Mouse (Mus musculus) midbrain, embryonic 14.5 days (tissue): ENCODE measurements around the gene Ube2q2. TPM values are rescaled to one million over a fixed set of nuclear protein-coding genes. Genes with fewer than 3 reads are reported as not detected.
"Not testable (repeated sequence)": the region's sequence is repeated elsewhere in the genome, so short reads cannot be mapped to it uniquely, and the experiment has no call there.

ENCODE experiments used
- ATAC-seq: fragments of 200-750 bp; cut with Nextera tagmentation; 2 replicates; pipeline ENCODE4 v1.8.0; 2017; ENCODE audit warnings: moderate number of reproducible peaks, moderate library complexity; ENCODE audit not compliant: low FRiP score, low TSS enrichment
- DNase-seq: peaks from one replicate; pipeline ENCODE4 v3.0.0-alpha.2; 2015
- H3K27ac ChIP-seq: fragments of 300-500 bp; sonication (generic); replicated peaks from 2 replicates; pipeline ENCODE4 v1.5.1; 2014; ENCODE audit warnings: mild to moderate bottlenecking, low read depth, low read length, moderate library complexity
- H3K27me3 ChIP-seq: fragments of 300-500 bp; sonication (generic); 2 replicates; pipeline ENCODE4 v1.6.1; 2014; ENCODE audit warnings: low read length, control low read depth, mixed read lengths; ENCODE audit not compliant: control insufficient read depth, insufficient read depth
- H3K36me3 ChIP-seq: fragments of 300-500 bp; sonication (generic); 2 replicates; pipeline ENCODE4 v1.6.1; 2014; ENCODE audit warnings: low read length, control low read depth; ENCODE audit not compliant: control insufficient read depth, insufficient read depth
- H3K4me1 ChIP-seq: fragments of 300-500 bp; sonication (generic); 2 replicates; pipeline ENCODE4 v1.6.1; 2014; ENCODE audit warnings: mild to moderate bottlenecking, antibody characterized with exemption, low read length, control low read depth; ENCODE audit not compliant: control insufficient read depth, insufficient read depth
- H3K4me2 ChIP-seq: fragments of 300-500 bp; sonication (generic); 2 replicates; pipeline ENCODE4 v1.6.1; 2014; ENCODE audit warnings: mild to moderate bottlenecking, low read length, moderate library complexity
- H3K4me3 ChIP-seq: fragments of 300-500 bp; sonication (generic); replicated peaks from 2 replicates; pipeline ENCODE4 v1.5.1; 2014; ENCODE audit warnings: low read depth, low read length
- H3K9ac ChIP-seq: fragments of 300-500 bp; sonication (generic); replicated peaks from 2 replicates; pipeline ENCODE4 v1.6.1; 2014; ENCODE audit warnings: mild to moderate bottlenecking, low read length, moderate library complexity
- H3K9me3 ChIP-seq: fragments of 300-500 bp; sonication (generic); 2 replicates; pipeline ENCODE4 v1.6.1; 2016; ENCODE audit warnings: low read length, control low read depth, mixed read lengths; ENCODE audit not compliant: control insufficient read depth
- WGBS: fragments of 180-500 bp; shearing (Covaris S2); extraction: QIAGEN DNeasy Blood & Tissue Kit; methylation state at CpG from one replicate; pipeline ENCODE4 v1.1.7; 2014; 5-methylcytosine and 5-hydroxymethylcytosine counted together
- polyA plus RNA-seq: library from polyadenylated mRNA; unstranded; fragments of >200 nt; fragmentation: Nextera tagmentation; extraction: Ambion mirVana; gene quantifications from 2 replicates; pipeline ENCODE4 v1.2.1, GENCODE M21; 2014

Gene Ube2q2
- polyA plus RNA-seq, 1 experiment from 2014 or later, result 47.1 TPM

GRCm38 (mm10) chr9:55228149-55228548 lies 79.5 kb downstream of the Ube2q2 start:
- H3K36me3 ChIP-seq, result peaks cover 28% of the 10 kb centered on the region
- no peak overlapping the region for H3K9ac ChIP-seq
- H3K9me3 ChIP-seq, result no peaks in the 10 kb centered on the region
- no peak overlapping the region for H3K4me2 ChIP-seq
- H3K27ac ChIP-seq, result no peak overlapping the region
- no peak overlapping the region for H3K4me3 ChIP-seq
- DNase-seq, result no peak
- H3K4me1 ChIP-seq, result no peaks in the 10 kb centered on the region
- H3K27me3 ChIP-seq, result no peaks in the 10 kb centered on the region
- ATAC-seq, result no peak
- 95% methylated on average over 4 of the region's 4 CpGs for WGBS

- DNase-seq, result no peak
- Histone ChIP-seq H3K36me3 (peaks cover 20% of the 10 kb centered on the region), H3K4me1 (no peaks in the 10 kb centered on the region), H3K27ac (no peak overlapping the region), H3K27me3 (no peaks in the 10 kb centered on the region), H3K4me2 (no peak overlapping the region), H3K9ac (no peak overlapping the region), H3K4me3 (no peak overlapping the region), H3K9me3 (no peaks in the 10 kb centered on the region)
- WGBS, result 80% methylated on average over 10 of the region's 10 CpGs
- ATAC-seq, result no peak
Observed at GRCm38 (mm10) chr9:55229010-55229409, 80.4 kb downstream of the Ube2q2 start.

- Histone ChIP-seq H3K9me3 (no peaks in the 10 kb centered on the region), H3K27me3 (no peaks in the 10 kb centered on the region), H3K36me3 (no peaks in the 10 kb centered on the region), H3K4me2 (no peak overlapping the region), H3K27ac (no peak overlapping the region), H3K9ac (no peak overlapping the region), H3K4me1 (no peaks in the 10 kb centered on the region), H3K4me3 (no peak overlapping the region)
- WGBS, result 75% methylated on average over 6 of the region's 6 CpGs
- ATAC-seq (no peak), DNase-seq (peak; percentile 46)
Observed at GRCm38 (mm10) chr9:55231544-55231943, 82.9 kb downstream of the Ube2q2 start.

- no peaks in the 10 kb centered on the region for H3K36me3 ChIP-seq
- DNase-seq (no peak), ATAC-seq (no peak)
- 94% methylated on average over 5 of the region's 5 CpGs for WGBS
- no peak overlapping the region for H3K9ac ChIP-seq
- no peak overlapping the region for H3K4me3 ChIP-seq
- no peaks in the 10 kb centered on the region for H3K27me3 ChIP-seq
- no peak overlapping the region for H3K27ac ChIP-seq
- no peaks in the 10 kb centered on the region for H3K9me3 ChIP-seq
- no peak overlapping the region for H3K4me2 ChIP-seq
- H3K4me1 ChIP-seq, result no peaks in the 10 kb centered on the region
Observed at GRCm38 (mm10) chr9:55232110-55232509, 83.5 kb downstream of the Ube2q2 start.

GRCm38 (mm10) chr9:55232586-55232985 lies 83.9 kb downstream of the Ube2q2 start:
- no peaks in the 10 kb centered on the region for H3K9me3 ChIP-seq
- no peak overlapping the region for H3K4me2 ChIP-seq
- H3K27ac ChIP-seq, result no peak overlapping the region
- no peak for ATAC-seq
- no peaks in the 10 kb centered on the region for H3K36me3 ChIP-seq
- no peaks in the 10 kb centered on the region for H3K4me1 ChIP-seq
- no peaks in the 10 kb centered on the region for H3K27me3 ChIP-seq
- DNase-seq, result no peak
- no peak overlapping the region for H3K4me3 ChIP-seq
- 92% methylated on average over 7 of the region's 7 CpGs for whole genome bisulfite sequencing
- H3K9ac ChIP-seq, result no peak overlapping the region

GRCm38 (mm10) chr9:55233076-55233475 lies 84.4 kb downstream of the Ube2q2 start:
- not testable (repeated sequence) for H3K4me3 ChIP-seq, DNase-seq, H3K4me1 ChIP-seq, H3K27me3 ChIP-seq, ATAC-seq, H3K36me3 ChIP-seq, H3K9ac ChIP-seq, H3K27ac ChIP-seq, H3K4me2 ChIP-seq, H3K9me3 ChIP-seq
- 78% methylated on average over 11 of the region's 11 CpGs for WGBS

- H3K4me1 ChIP-seq, result no peaks in the 10 kb centered on the region
- no peaks in the 10 kb centered on the region for H3K36me3 ChIP-seq
- WGBS, result 81% methylated on average over 13 of the region's 13 CpGs
- H3K4me2 ChIP-seq, result no peak overlapping the region
- no peak for ATAC-seq
- H3K27ac ChIP-seq, result no peak overlapping the region
- no peak overlapping the region for H3K4me3 ChIP-seq
- no peak for DNase-seq
- H3K9ac ChIP-seq, result no peak overlapping the region
- no peaks in the 10 kb centered on the region for H3K9me3 ChIP-seq
- H3K27me3 ChIP-seq, result no peaks in the 10 kb centered on the region
Observed at GRCm38 (mm10) chr9:55236235-55237165, 87.8 kb downstream of the Ube2q2 start.

- Histone ChIP-seq H3K27ac (no peak overlapping the region), H3K27me3 (no peaks in the 10 kb centered on the region), H3K9me3 (no peaks in the 10 kb centered on the region), H3K4me3 (no peak overlapping the region), H3K4me2 (no peak overlapping the region), H3K36me3 (no peaks in the 10 kb centered on the region), H3K9ac (no peak overlapping the region), H3K4me1 (no peaks in the 10 kb centered on the region)
- 88% methylated on average over 5 of the region's 5 CpGs for WGBS
- ATAC-seq, result no peak
- DNase-seq, result no peak
Observed at GRCm38 (mm10) chr9:55240852-55241251, 92.2 kb downstream of the Ube2q2 start.
